Mouse (Mus musculus) 416B (cell line): ENCODE results near the gene Gm20388.
A peak's percentile ranks its signal among the peaks of the same experiment; 100 is the strongest.

ENCODE experiments used
- DNase-seq: peaks from one replicate; pipeline ENCODE4 v3.0.0; 2011; ENCODE audit warnings: low read depth

The Gm20388 gene

GRCm38 (mm10) chr8:122761109-122761508 lies 2850.5 kb downstream of the Gm20388 start:
- DNase-seq = no peak

DNA sequence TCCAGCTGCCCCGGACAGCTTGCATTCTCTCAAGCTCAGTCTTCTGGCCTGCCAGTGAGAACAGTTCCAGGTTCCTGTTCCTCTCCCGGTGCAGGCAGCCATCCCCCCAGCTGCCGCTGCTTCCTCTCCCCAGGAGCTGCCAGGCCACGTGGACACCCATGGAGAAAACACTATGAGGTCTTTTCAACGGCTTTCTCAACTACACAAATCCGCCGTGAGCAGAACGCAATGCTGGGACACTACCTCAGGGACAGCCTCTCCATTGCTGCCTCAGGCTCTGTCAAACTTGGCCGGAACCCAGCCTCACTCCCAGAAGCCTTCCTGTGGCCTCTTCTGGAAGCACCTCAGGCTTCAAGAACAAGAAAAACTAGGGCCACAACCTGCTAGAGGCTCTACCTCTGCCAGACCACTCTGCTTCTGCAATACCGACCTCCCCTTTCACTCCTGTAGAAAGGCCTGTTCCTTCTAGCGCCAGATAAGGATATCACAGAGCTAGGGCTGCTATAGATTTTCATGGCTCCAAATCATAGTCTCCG lies 2852.2 kb downstream of the Gm20388 start:
- no peak for DNase-seq

DNA sequence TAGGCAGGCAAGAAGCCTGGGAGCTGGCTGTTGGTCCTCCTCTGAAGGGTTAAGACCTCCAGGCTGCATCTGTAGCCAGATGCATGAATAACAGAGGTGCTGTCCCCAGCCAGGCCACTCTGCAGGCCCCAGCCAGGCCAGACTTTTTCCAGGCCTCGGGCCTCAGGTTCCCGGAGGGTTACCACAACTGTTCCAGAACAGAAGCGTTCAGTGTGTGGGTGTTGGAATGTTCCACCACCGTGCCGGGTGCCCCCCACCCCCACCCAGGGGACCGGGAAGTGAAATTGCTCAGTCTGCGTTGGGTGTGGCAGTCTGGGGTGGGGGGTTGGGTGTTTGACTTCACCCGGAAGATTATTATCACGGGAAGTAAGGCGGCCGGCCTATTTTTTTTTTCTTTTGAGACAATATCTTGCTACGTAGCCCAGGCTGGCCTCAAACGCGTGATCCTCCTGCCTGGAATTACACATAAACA lies 2852.7 kb downstream of the Gm20388 start:
- DNase-seq = no peak

DNA sequence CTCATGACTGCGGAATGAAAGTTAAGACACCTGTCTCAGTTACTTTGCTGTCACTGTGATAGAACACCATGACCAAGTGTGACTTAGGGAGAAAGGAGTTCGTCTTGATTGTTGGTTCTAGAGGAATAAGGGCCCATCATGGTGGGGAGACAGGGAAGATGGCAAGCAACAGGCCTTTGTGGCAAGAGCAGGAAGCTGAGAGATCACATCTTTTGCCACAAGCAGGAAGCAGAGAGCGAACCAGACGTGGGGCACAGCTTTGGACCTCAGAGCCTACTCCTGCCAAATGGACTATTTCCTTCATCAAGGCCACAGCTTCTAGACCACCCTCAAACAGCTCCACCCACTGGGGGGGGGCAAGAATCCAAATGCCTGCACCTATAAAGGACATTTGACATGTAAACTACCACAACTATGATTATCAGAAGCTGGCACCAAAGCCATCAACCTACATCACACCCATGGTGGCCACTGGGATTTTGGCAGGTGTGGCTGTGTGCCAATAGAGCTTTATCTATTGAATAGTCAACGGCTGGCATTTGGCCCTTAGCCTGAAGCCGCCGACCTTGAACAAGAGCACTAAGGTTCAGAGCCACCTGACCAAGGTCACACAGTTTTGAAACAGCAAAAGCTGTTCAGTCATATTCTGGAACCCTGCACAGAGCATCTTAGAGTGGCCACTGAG lies 2854.3 kb downstream of the Gm20388 start:
- peak; percentile 94 for DNase-seq

DNA sequence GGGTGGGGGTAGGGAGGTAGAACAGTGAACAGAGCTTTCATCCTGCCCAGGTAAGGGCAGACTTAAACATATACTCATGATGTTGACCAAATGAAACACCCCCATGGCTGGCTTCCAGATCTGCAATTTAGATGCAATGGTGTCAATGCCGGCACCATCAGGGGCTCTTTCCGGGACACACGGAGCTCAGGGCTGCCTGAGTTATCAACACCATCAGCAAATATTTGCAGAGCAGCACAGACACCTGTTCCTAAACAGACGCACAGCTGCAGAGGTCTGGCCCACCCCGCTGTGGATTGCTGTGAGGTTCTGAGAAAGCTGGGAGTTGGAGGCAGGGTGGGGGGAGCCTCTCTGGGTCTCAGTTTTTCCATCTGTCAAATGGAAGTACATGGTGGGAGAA lies 2855.5 kb downstream of the Gm20388 start:
- no peak for DNase-seq

DNA sequence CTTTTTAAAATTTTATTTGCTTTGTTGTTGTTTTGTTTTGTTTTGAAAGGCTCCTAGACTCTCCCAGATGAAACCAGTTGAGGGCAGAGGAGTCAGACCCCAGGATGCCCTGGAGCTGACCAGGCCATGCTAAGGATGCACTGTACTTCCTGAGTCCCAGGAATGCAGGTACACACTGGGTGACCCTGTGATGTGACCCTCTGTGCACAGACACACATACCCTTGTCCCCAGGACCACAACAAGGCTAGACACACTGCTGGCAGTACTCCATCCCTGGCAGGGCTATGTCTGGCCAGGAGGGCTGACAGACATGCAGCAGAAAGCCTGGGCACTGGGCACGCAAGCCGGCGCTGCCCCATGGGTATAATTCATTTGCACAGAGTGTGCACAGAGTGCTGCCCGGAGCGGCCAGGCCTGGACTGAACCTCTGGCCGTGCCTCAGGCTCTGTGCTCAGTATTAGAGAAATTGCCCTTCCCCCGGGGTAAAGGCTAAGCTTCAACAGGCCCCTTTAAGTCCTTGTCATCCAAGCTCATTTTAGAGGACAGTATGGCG lies 2856.1 kb downstream of the Gm20388 start:
- no peak for DNase-seq

DNA sequence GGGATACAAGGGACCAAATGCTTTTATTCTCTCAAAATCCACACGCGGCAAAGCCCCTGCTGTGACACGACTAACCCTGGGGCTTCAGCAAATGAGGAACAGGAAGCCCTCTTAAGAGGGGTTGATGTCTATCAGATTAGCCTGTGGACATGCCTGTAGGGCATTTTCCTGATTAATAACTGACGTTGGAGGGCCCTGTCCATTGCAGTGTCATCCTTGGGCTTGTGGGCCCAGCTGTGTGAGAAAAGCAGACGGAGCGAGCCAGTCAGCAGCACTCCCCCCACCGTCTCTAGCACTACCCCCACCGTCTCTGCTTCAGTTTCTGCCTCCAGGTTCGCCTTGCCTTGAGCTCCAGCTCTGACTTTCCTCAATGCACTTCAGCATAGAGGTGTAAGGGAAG lies 2856.6 kb downstream of the Gm20388 start:
- peak; percentile 35 for DNase-seq

DNA sequence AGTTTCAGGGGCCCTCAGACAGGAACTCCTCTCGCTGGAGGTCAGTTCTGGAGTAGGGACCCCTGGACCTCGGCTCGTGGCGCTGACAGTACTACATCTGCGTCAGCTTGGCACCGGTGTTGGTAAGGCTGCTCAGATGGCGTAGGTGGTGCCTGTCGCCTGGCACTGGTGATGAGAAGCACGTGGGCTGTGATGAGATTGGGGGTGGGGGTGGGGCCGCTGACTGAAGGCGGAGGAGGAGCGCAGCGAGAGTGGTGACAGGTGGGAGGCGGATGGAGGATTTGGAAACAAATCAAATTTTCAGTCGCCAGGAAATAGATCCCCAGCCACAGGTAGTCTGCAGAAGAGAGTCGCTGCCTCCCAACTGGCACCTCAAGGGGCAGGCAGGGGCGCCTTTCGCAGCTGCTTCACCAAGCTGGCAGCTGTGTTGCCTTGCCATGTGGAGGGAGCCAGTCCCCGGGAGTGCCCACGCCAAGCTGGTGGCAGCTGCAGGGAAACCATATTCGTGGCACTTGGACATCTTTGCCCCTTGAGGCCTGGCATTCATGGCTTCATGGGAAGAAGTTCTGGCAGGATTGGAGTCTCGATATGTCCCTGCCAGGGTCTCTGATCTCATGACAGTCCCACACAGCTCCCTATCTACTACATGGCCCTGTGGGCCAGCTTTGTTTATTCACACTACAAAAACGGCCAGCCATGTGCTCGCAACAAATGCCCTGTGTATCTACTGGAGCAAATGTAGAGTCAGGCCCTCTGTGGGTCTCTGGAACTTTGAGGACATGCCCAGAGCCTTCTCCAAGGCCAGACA lies 2858.8 kb downstream of the Gm20388 start:
- DNase-seq = no peak

DNA sequence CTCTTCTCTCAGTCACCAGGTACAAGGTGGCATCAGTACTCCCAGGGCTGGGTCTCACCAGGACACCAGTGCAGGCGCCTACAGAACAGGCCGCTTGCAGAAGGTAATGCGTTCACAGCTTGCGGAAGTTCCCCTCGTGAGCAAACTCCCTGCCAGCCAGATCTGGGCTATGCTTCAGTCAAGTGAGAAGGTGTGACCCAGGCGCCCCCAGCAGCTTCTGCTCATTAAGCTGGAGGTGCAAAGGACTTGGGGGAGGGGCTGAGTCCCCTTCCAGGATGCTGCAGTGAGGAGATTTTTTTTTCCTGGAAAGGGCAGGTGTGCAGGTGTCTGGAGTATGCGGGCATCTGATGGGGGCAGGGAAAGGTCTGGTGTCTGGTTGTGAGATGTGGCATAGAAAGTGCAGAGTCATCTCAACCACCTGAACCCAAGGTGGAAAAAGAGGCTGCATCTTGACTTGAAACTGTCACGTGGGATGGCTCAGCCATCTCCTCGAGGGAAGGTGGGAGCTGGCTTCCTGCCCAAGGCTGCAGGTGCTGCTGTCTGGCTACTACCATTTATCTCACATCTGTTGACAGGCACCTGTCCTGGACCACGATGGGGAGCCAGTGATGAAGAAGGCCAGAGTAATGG lies 2861.9 kb downstream of the Gm20388 start:
- DNase-seq = no peak

DNA sequence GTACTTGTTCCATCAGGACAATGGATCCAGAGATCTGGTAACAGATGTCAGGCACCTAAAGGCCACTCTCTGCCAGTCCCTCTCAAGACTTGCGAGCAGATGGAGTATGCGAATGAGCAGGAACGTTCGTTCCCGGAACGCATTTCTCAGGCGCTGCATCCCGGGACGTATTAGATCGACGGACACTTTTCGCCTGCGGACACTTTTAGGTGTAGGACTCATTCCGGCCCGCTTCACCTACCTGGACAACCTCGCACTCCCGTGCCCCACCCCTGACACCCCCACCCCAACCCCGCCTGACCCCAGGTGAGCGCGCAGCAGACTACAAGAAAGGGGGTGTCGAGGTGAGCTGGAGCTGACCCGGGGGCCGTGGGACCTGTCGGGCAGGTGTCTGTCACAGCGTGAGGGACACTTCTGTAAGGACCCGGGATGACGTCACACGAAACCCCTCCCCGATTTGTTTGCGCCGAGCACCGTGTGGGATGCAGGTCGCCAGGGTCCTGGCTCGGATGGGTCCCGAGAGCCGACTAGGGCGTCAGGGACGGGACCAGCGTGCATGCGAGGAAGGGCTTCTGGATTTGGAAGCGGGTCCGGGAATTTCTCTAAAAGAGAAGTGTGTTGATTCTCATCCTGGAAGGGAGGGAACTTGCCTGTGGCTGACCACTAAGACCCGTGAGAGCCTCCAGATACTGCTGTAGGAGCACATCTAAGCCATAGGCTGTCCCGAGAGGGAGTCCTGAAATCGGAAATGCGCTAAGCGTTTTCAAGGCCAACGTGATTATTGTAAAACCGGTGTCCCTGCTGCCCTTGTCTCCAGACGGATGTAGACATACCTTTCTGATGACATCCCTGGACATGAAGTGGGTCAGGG lies 2864.9 kb downstream of the Gm20388 start, which contains the start of gene Acsf3:
Gene Acsf3, plus strand, starts transcription at position 202 of the 871 bp plus-strand sequence.
- peak; percentile 79 for DNase-seq

- DNase-seq = no peak
These were observed 2867.1 kb downstream of the Gm20388 start for GRCm38 (mm10) chr8:122777701-122778100.

GRCm38 (mm10) chr8:122778703-122779239 lies 2868.1 kb downstream of the Gm20388 start:
- no peak for DNase-seq

DNA sequence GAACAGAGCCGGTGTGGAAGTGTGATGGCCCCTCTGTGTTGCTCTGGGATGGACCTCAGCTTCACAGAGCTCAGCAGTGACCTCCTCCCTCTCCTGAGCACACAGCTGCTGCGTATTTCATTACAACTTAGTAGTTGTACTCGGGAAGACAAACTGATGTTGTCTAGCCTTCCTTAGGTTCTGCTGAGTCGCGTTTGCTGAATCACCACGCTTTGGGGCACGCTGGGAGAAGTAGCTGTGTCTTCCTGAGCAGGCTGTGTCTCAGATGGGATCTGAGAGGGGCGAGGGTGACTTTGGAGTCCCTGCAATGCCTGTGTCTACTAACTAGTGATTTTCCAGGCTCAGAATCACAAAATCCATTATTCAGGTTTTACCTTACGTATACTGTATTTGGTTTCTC lies 2868.6 kb downstream of the Gm20388 start:
- DNase-seq = no peak

DNA sequence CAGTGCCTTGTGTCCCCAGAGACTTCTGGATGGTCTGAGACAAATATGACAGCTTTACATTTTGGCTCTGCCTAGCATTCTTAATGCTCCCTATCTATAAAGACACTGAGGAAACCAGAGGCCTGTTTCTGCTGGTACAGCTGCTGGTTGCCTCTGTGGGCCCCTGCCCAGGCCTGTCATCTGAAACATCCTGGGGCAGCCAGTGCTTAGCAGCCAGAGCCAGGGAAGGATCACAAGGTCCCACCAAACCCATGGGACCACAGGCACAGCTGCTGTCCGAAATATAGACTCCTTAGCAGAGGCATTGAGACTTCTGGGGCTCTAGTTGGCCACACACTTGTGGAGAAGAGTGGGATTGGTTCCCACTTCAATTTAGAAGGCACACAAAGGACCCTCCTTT lies 2874.1 kb downstream of the Gm20388 start:
- no peak for DNase-seq

DNA sequence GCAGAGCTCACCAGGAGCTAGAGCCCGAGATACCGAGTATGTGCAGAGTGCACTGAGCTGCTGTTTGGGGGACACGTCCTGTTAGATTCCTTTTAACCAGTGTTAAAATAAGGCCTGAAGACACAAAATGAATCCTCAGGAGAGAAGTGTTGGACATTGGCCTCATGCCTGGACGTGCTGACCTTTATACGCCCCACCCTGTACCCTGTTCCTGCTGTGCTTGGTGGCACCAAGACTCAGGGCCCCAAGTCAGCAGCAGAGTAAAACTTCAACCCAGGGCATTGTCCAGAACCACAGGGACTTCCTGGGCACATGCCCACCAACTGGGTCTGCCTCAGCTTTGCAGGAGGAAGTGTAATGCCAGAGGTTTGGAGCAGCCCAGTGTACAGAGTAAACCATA lies 2879.2 kb downstream of the Gm20388 start:
- DNase-seq = no peak

GRCm38 (mm10) chr8:122793375-122794174 lies 2882.9 kb downstream of the Gm20388 start:
- no peak for DNase-seq

DNA sequence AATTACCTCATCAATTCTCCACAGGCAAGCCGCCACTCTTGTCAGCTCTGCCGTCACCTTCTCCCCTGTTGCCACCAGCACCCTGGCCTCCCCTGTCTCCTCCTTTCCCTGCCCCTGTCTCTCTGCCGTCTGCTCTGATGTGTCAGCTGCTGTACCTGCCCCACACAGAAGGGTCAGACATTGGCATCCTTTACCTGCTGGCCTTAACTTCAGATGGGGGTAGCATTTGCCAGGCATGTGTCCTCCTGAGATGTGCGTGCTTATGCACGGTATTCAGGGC lies 2883.5 kb downstream of the Gm20388 start:
- DNase-seq = no peak

GRCm38 (mm10) chr8:122803906-122804761 lies 2893.5 kb downstream of the Gm20388 start:
- DNase-seq = no peak

- no peak for DNase-seq
These were observed 2894.7 kb downstream of the Gm20388 start for GRCm38 (mm10) chr8:122805349-122805748.
